Mouse (Mus musculus): ENCODE data around the gene Cacna1d. TPM values are rescaled to one million over a fixed set of nuclear protein-coding genes. Genes with fewer than 3 reads are reported as not detected.

Gene Cacna1d
- 3.1 and 4.5 TPM in 2 replicates for polyA plus RNA-seq (2016; fragmentation: Nextera tagmentation; extraction: Ambion mirVana)

DNA sequence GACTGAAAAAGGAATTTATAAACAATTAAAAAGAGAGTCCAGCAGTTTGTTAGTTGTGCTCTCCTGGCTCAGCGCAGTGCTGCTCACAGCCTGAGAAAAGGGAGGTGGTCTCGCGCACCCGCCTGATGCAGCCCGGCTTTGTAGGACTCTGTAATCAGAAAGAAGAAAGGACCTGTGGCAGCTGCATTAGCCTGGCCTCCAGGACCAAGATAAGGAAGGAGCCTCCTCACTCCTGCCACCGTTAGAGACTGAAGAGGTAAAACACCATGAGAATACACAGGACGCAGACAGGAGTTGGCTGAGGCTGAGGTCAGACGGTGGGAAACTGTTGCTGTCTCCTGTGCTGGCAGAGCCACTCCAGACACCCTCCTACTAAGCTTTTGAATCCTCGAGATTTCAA is at the start of gene Cacna1d:
Cacna1d (minus strand) TSS at position 114 of the 400 bp plus-strand sequence.
- H3K9ac ChIP-seq: no peak within 1 kb of the TSS
- H3K4me2 ChIP-seq (replicated peaks): no peak within 1 kb of the TSS
- H3K27ac ChIP-seq: no peak within 1 kb of the TSS
- H3K36me3 ChIP-seq: peaks cover 48% of the 10 kb centered on the region
- H3K4me3 ChIP-seq: no peak within 1 kb of the TSS
- no peak for ATAC-seq (ENCODE audit: low FRiP score)
- no peaks in the 10 kb centered on the region for H3K9me3 ChIP-seq (replicated peaks)
- H3K27me3 ChIP-seq: no peaks in the 10 kb centered on the region
- no peaks in the 10 kb centered on the region for H3K4me1 ChIP-seq
- WGBS: 95% methylated on average over 9 of the region's 9 CpGs

- WGBS: 86% methylated on average over 6 of the region's 6 CpGs
- H3K27me3 ChIP-seq: no peaks in the 10 kb centered on the region
- H3K27ac ChIP-seq: no peak overlapping the region
- no peak overlapping the region for H3K4me3 ChIP-seq
- no peaks in the 10 kb centered on the region for H3K9me3 ChIP-seq (replicated peaks)
- no peak overlapping the region for H3K4me2 ChIP-seq (replicated peaks)
- H3K9ac ChIP-seq: no peak overlapping the region
- no peak for ATAC-seq (ENCODE audit: low FRiP score)
- peaks cover 5% of the 10 kb centered on the region; the same call in 1 of the 2 replicates for H3K36me3 ChIP-seq
- no peaks in the 10 kb centered on the region for H3K4me1 ChIP-seq
Observed at GRCm38 (mm10) chr14:30533780-30534450, 42.7 kb upstream of the Cacna1d start.

DNA sequence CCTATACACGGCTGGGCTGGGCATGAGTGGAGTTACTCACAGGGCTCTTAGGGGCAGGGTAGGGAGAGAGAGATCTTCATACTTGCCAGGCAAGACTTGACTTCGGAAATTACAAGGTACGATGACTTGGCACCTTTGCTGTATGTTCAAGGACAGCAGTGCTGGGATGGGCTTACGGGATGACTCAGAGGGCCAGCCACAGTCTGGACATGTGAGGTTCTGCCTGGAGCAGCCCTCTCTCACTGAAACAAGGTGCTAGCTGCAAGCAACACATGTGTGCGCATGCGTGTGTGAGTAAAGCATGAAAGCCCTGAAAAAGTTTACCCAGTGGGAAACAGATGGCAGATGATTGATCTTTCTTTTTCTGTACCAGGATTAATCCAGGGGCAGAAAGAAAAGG is 40.6 kb upstream of the Cacna1d start:
- Histone ChIP-seq H3K27me3 (no peaks in the 10 kb centered on the region), H3K4me3 (no peak overlapping the region), H3K9me3 (replicated peaks) (no peaks in the 10 kb centered on the region), H3K4me1 (no peaks in the 10 kb centered on the region), H3K4me2 (replicated peaks) (no peak overlapping the region), H3K27ac (no peak overlapping the region), H3K9ac (no peak overlapping the region), H3K36me3 (peaks cover 19% of the 10 kb centered on the region)
- 95% methylated on average over 6 of the region's 6 CpGs for WGBS
- no peak for ATAC-seq (ENCODE audit: low FRiP score)

DNA sequence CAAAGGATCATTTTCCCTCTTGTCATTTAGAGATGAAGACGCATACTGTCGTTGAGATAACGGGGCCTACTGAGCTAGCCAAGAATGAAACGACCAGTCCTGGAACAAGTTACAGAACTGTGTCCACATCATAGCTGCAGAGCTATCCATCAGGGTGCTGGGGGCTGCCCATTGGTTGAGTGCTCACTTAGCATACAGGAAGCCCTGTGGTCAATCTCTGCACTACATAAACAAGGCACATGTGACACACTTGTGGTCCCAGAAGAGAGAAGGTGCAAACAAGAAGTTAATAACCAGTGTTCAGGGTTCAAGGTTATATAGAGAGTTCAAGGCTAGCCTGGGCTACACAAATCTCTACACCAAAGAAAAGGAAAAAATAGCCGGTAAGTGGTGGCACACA is 40.2 kb upstream of the Cacna1d start:
- ATAC-seq (ENCODE audit: low FRiP score): no peak
- H3K36me3 ChIP-seq: peaks cover 21% of the 10 kb centered on the region
- no peak overlapping the region for H3K4me2 ChIP-seq (replicated peaks)
- H3K27ac ChIP-seq: no peak overlapping the region
- H3K9me3 ChIP-seq (replicated peaks): no peaks in the 10 kb centered on the region
- H3K4me3 ChIP-seq: no peak overlapping the region
- 79% methylated on average over 5 of the region's 5 CpGs for WGBS
- no peak overlapping the region for H3K9ac ChIP-seq
- no peaks in the 10 kb centered on the region for H3K27me3 ChIP-seq
- no peaks in the 10 kb centered on the region for H3K4me1 ChIP-seq

DNA sequence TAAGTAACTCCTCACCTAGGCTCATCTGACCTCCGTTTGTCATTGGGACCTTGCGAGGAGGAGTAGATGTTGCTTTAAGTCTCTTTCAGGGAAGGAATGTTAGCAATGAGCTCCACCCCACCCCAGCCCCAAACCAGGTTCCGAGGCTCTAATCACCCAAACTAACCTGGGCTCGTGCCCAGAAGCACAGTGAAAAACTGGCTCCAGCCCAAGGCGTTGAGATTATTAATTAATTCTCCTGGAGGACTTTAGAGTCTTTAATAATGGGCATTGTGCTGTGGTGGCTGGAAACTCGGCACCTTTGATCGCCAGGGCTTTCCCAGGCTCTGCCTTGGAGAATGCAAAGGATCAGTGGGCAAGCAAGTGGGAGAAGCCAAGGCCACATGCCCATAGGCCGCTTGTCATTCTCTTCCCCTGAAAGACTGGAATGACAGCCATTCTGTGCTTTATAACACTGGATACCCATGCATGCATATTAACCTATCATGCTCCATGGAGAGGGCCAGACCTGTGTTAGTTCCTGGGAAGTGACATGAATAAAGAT is 39.5 kb upstream of the Cacna1d start:
- WGBS: 70% methylated on average over 8 of the region's 8 CpGs
- H3K36me3 ChIP-seq: peaks cover 27% of the 10 kb centered on the region
- H3K4me1 ChIP-seq: no peaks in the 10 kb centered on the region
- no peak overlapping the region for H3K9ac ChIP-seq
- no peak overlapping the region for H3K27ac ChIP-seq
- H3K27me3 ChIP-seq: no peaks in the 10 kb centered on the region
- no peak for ATAC-seq (ENCODE audit: low FRiP score)
- H3K9me3 ChIP-seq (replicated peaks): no peaks in the 10 kb centered on the region
- H3K4me3 ChIP-seq: no peak overlapping the region
- H3K4me2 ChIP-seq (replicated peaks): no peak overlapping the region

GRCm38 (mm10) chr14:30529454-30529853 is 38.2 kb upstream of the Cacna1d start:
- Histone ChIP-seq H3K27me3 (no peaks in the 10 kb centered on the region), H3K4me3 (no peak overlapping the region), H3K9me3 (replicated peaks) (no peaks in the 10 kb centered on the region), H3K9ac (no peak overlapping the region), H3K4me2 (replicated peaks) (no peak overlapping the region), H3K27ac (no peak overlapping the region), H3K36me3 (peaks cover 38% of the 10 kb centered on the region), H3K4me1 (no peaks in the 10 kb centered on the region)
- 95% methylated on average over 12 of the region's 12 CpGs for WGBS
- ATAC-seq (ENCODE audit: low FRiP score): no peak

DNA sequence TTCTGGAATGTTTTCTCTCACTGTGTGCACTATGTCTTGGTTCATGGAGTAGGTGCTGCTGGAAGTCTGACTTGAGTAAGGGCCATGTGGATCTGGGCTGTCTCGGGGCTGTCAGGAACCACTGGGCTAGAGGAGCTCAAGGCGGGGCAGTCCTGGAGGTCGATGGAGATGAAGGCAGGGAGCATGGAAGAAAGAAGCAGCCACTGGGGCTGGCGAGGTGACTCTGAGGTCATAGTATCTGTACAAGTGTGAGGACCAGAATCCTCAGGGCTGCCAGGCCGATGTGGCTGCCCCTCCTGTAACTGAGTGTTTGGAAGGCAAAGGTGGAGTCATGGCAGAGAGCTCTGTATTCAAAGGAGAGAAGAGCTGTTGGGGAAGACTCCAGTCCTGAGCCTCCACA is 37.7 kb upstream of the Cacna1d start:
- Histone ChIP-seq H3K4me2 (replicated peaks) (no peak overlapping the region), H3K4me1 (no peaks in the 10 kb centered on the region), H3K9ac (no peak overlapping the region), H3K4me3 (no peak overlapping the region), H3K36me3 (peaks cover 42% of the 10 kb centered on the region), H3K9me3 (replicated peaks) (no peaks in the 10 kb centered on the region), H3K27ac (no peak overlapping the region), H3K27me3 (no peaks in the 10 kb centered on the region)
- 86% methylated on average over 5 of the region's 5 CpGs for WGBS
- ATAC-seq (ENCODE audit: low FRiP score): no peak

DNA sequence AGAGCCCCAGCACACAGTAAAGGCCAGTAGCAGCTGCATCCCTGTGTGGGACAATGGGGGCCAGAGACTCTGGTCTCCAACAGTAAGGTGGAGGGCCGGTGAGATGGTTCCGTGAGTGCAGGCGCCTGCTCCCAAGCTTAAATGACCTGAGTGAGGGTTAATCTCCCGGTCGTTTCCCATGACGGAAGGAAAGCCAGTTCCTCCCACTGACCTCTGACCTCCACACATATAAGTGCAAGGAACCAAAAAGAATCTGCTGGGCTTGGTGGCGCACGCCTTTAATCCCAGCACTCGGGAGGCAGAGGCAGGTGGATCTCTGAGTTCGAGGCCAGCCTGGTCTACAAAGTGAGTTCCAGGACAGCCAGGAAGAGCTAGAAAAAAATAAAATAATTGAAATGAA is 37.1 kb upstream of the Cacna1d start:
- WGBS: 90% methylated on average over 10 of the region's 10 CpGs
- Histone ChIP-seq H3K27me3 (no peaks in the 10 kb centered on the region), H3K4me3 (no peak overlapping the region), H3K36me3 (peaks cover 48% of the 10 kb centered on the region), H3K4me2 (replicated peaks) (no peak overlapping the region), H3K27ac (no peak overlapping the region), H3K4me1 (no peaks in the 10 kb centered on the region), H3K9ac (no peak overlapping the region), H3K9me3 (replicated peaks) (no peaks in the 10 kb centered on the region)
- no peak for ATAC-seq (ENCODE audit: low FRiP score)

DNA sequence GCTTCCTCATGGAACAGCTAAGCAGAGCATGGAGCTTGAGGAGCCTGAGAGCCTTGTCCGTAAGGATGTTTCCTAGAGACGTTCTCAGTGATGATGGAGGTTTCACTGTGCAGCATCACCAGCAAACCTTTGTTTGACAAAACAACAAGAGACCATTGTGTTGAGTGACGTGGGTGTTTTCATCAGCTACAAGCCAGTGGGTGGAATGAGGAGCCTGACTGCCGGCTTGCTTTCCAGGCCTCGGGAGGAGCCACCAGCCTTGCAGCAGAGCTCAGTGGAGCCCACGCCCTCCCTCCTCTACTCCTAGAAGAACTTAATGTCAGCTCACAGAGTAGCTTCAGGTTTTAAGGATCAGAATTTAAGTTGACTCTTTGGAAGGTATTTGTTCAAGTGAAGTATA is 32.1 kb upstream of the Cacna1d start:
- 62% methylated on average over 6 of the region's 6 CpGs for WGBS
- H3K36me3 ChIP-seq: peaks cover 91% of the 10 kb centered on the region
- no peaks in the 10 kb centered on the region for H3K9me3 ChIP-seq (replicated peaks)
- no peak overlapping the region for H3K27ac ChIP-seq
- H3K4me1 ChIP-seq: no peaks in the 10 kb centered on the region
- H3K9ac ChIP-seq: no peak overlapping the region
- no peak overlapping the region for H3K4me2 ChIP-seq (replicated peaks)
- no peak overlapping the region for H3K4me3 ChIP-seq
- no peaks in the 10 kb centered on the region for H3K27me3 ChIP-seq
- no peak for ATAC-seq (ENCODE audit: low FRiP score)

DNA sequence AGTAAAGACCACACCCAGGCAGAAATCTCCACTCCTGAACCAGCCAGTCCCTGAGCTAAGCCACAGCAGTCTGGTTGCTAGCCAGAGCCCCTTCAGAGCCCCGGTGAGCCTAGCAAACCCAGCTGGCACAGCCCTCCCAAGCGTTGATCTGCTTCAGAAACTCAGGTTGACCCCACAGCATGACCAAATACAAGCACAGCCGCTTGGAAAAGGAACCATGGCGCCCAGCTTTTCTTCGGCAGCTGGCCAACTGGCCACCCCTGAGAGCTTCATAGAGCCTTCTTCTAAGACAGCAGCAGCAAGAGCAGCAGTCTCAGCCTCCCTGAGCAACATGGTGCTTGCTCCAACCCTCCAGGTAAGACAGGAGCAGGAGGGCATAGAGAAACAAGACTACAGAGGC is 28.1 kb upstream of the Cacna1d start:
- no peaks in the 10 kb centered on the region for H3K27me3 ChIP-seq

DNA sequence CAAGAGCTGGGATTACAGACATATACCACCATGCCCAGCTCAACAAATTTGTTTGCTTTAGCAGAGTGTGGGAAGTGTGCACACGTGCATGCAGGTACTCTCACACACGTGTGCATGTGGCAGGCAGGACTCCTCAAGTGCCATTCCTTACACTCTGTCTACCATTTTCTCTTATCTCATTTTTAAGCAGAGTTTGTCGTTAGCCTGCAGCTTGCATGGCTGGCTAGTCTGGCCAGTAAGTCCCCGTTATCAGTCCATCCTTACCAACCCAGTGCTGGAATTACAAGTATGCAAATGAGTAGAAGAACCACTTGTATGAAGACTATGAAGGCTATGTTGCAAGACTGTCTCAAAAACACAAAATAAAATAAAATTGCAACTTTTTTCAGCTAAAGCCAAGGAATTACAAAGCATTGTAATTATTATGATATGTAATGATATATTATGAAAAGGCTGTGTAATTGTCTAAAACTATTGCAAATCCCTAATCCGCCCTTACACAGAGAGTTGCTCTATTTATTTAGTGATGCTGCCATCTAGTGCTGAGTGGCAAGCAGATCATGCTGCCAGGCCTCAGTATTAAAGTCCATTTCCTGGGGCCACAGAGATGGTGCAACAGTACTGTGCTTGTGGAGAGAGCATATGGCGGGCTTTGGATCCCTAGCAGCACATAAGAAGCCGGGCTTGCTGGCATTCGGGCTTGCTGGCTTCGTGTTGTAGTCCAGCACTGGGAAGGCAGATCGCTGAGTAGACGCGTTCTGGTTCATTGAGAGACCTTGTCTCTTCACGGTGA is 24.9 kb upstream of the Cacna1d start:
- Histone ChIP-seq H3K36me3 (peaks cover 60% of the 10 kb centered on the region), H3K4me2 (replicated peaks) (no peak overlapping the region), H3K9me3 (replicated peaks) (no peaks in the 10 kb centered on the region), H3K27ac (no peak overlapping the region), H3K27me3 (no peaks in the 10 kb centered on the region), H3K9ac (no peak overlapping the region), H3K4me1 (no peaks in the 10 kb centered on the region), H3K4me3 (no peak overlapping the region)
- 91% methylated on average over 13 of the region's 13 CpGs for WGBS
- no peak for ATAC-seq (ENCODE audit: low FRiP score)

More for the DNA sequence above, 28.1 kb upstream of the Cacna1d start:
- 88% methylated on average over 5 of the region's 5 CpGs for WGBS
- Histone ChIP-seq H3K36me3 (peaks cover 69% of the 10 kb centered on the region), H3K4me1 (no peaks in the 10 kb centered on the region), H3K4me2 (replicated peaks) (no peak overlapping the region), H3K27ac (no peak overlapping the region), H3K9ac (no peak overlapping the region), H3K4me3 (no peak overlapping the region), H3K9me3 (replicated peaks) (no peaks in the 10 kb centered on the region)
- ATAC-seq (ENCODE audit: low FRiP score): no peak

DNA sequence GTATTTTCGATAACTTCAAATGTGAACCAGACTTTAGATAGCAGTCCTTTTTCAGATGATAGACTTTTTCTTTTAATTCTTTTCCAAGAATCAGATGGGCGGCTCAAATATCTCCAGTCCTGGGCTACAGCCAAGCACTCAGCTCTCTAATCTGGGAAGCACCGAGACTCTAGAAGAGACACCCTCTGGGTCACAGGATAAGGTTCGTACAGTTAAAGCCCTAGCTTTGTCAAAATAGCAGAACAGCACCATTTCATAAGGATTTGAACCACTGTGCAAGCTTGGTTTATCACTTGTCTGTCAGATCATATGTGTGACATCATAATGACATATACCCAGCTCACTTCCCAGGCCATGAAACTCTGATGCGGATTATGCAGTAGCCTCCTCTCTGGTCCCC is 21.6 kb upstream of the Cacna1d start:
- Histone ChIP-seq H3K4me3 (no peak overlapping the region), H3K27ac (no peak overlapping the region), H3K4me2 (replicated peaks) (no peak overlapping the region), H3K36me3 (peaks cover 42% of the 10 kb centered on the region), H3K27me3 (no peaks in the 10 kb centered on the region), H3K4me1 (no peaks in the 10 kb centered on the region), H3K9me3 (replicated peaks) (no peaks in the 10 kb centered on the region), H3K9ac (no peak overlapping the region)
- WGBS: 91% methylated on average over 5 of the region's 5 CpGs
- ATAC-seq (ENCODE audit: low FRiP score): no peak

Measured in hindbrain, embryonic 12.5 days (tissue).